Mouse (Mus musculus) erythroblast, embryonic 14.5 days (primary cell): ENCODE data around the gene Kctd21.

Experiments
- GATA1 ChIP-seq: IDR thresholded peaks from 2 replicates; pipeline ENCODE4 v1.6.1; 2012; ENCODE audit warnings: low read length, inconsistent platforms, mixed read lengths
- TAL1 ChIP-seq: IDR thresholded peaks from 3 replicates; pipeline ENCODE4 v1.6.1; 2012; ENCODE audit warnings: low read length, inconsistent platforms, mixed read lengths

- TF ChIP-seq TAL1 (no peak), GATA1 (no peak)
These were observed 22.4 kb upstream of the Kctd21 start for GRCm38 (mm10) chr7:97309461-97310340.
